Mouse (Mus musculus) neural tube, embryonic 11.5 days (tissue): Measurements from ENCODE around the gene Olfr1490. TPM values are rescaled to one million over a fixed set of nuclear protein-coding genes. Genes with fewer than 3 reads are reported as not detected.
"Not testable (repeated sequence)": the region's sequence is repeated elsewhere in the genome, so short reads cannot be mapped to it uniquely, and the experiment has no call there.

ENCODE experiments used
- ATAC-seq: fragments of 200-750 bp; cut with Nextera tagmentation; 2 replicates; pipeline ENCODE4 v1.8.0; 2017; ENCODE audit warnings: moderate number of reproducible peaks, mild to moderate bottlenecking, moderate TSS enrichment, moderate library complexity; ENCODE audit not compliant: insufficient read depth, low FRiP score, low TSS enrichment
- DNase-seq: peaks from one replicate; pipeline ENCODE4 v3.0.0-alpha.2; 2015; ENCODE audit warnings: low spot score
- H3K27ac ChIP-seq: fragments of 300-500 bp; sonication (generic); 2 replicates; pipeline ENCODE4 v1.5.1; 2014; ENCODE audit warnings: low read depth, mild to moderate bottlenecking, low read length
- H3K27me3 ChIP-seq: fragments of 300-500 bp; sonication (generic); 2 replicates; pipeline ENCODE4 v1.6.1; 2014; ENCODE audit warnings: mild to moderate bottlenecking, low read length, mixed read lengths; ENCODE audit not compliant: control insufficient read depth, insufficient read depth
- H3K36me3 ChIP-seq: fragments of 300-500 bp; sonication (generic); 2 replicates; pipeline ENCODE4 v1.6.1; 2014; ENCODE audit warnings: mild to moderate bottlenecking, low read length, moderate library complexity, mixed read lengths; ENCODE audit not compliant: control insufficient read depth, insufficient read depth
- H3K4me1 ChIP-seq: fragments of 300-500 bp; sonication (generic); 2 replicates; pipeline ENCODE4 v1.6.1; 2014; ENCODE audit warnings: low read length, mixed read lengths; ENCODE audit not compliant: control insufficient read depth, insufficient read depth
- H3K4me2 ChIP-seq: fragments of 300-500 bp; sonication (generic); 2 replicates; pipeline ENCODE4 v1.6.1; 2014; ENCODE audit warnings: low read depth, mild to moderate bottlenecking, moderate library complexity
- H3K4me3 ChIP-seq: fragments of 300-500 bp; sonication (generic); 2 replicates; pipeline ENCODE4 v1.5.1; 2014; ENCODE audit warnings: low read depth, low read length
- H3K9ac ChIP-seq: fragments of 300-500 bp; sonication (generic); 2 replicates; pipeline ENCODE4 v1.6.1; 2014; ENCODE audit warnings: mild to moderate bottlenecking, low read length
- H3K9me3 ChIP-seq: fragments of 300-500 bp; sonication (generic); 2 replicates; pipeline ENCODE4 v1.6.1; 2016; ENCODE audit warnings: low read length; ENCODE audit not compliant: control insufficient read depth
- WGBS: fragments of 180-500 bp; shearing (Covaris S2); extraction: QIAGEN DNeasy Blood & Tissue Kit; methylation state at CpG from one replicate; pipeline ENCODE4 v1.1.7; 2014; 5-methylcytosine and 5-hydroxymethylcytosine counted together
- microRNA-seq: library from miRNA; unstranded; fragments of <30 nt; microRNA quantifications from one replicate; pipeline ENCODE4, GENCODE M21; 2016
- polyA plus RNA-seq: library from polyadenylated mRNA; unstranded; fragments of >200 nt; fragmentation: Nextera tagmentation; extraction: Ambion mirVana; gene quantifications from 2 replicates; pipeline ENCODE4 v1.2.1, GENCODE M21; 2014

Olfr1490 gene
- polyA plus RNA-seq = not detected in 2 replicates

GRCm38 (mm10) chr19:13650791-13651190, at the start of gene Olfr1490:
Gene Olfr1490 (plus strand): TSS chr19:13651091.
- Histone ChIP-seq H3K4me1 (no peaks in the 10 kb centered on the region), H3K27ac (no peak within 1 kb of the TSS), H3K9ac (no peak within 1 kb of the TSS), H3K4me3 (no peak within 1 kb of the TSS), H3K9me3 (no peaks in the 10 kb centered on the region; the same call in 1 of the 2 replicates), H3K27me3 (no peaks in the 10 kb centered on the region), H3K4me2 (no peak within 1 kb of the TSS), H3K36me3 (no peaks in the 10 kb centered on the region)
- no peak for DNase-seq
- WGBS = 69% methylated on average over 1 of the region's 1 CpGs
- ATAC-seq = no peak

- not testable (repeated sequence) for H3K4me2 ChIP-seq, H3K27ac ChIP-seq, H3K9me3 ChIP-seq, H3K4me3 ChIP-seq, DNase-seq, H3K4me1 ChIP-seq, H3K9ac ChIP-seq, ATAC-seq, H3K36me3 ChIP-seq, H3K27me3 ChIP-seq
- 97% methylated on average over 2 of the region's 2 CpGs for WGBS
These were observed 33.8 kb upstream of the Olfr1490 start, which contains the start of gene Olfr1487 for GRCm38 (mm10) chr19:13617075-13617474. Gene Olfr1487 (plus strand): TSS chr19:13617375.

GRCm38 (mm10) chr19:13631321-13631720, 19.6 kb upstream of the Olfr1490 start, which contains the start of gene Olfr1489:
Gene Olfr1489 (plus strand): TSS chr19:13631621.
- Histone ChIP-seq H3K4me2 (no peak within 1 kb of the TSS), H3K36me3 (no peaks in the 10 kb centered on the region), H3K4me1 (no peaks in the 10 kb centered on the region), H3K27ac (no peak within 1 kb of the TSS), H3K27me3 (no peaks in the 10 kb centered on the region), H3K9me3 (peaks cover 5% of the 10 kb centered on the region; the same call in 1 of the 2 replicates), H3K9ac (no peak within 1 kb of the TSS), H3K4me3 (no peak within 1 kb of the TSS)
- 86% methylated on average over 1 of the region's 1 CpGs for WGBS
- ATAC-seq = no peak
- no peak for DNase-seq

- Histone ChIP-seq H3K4me3 (no peak within 1 kb of the TSS), H3K4me2 (no peak within 1 kb of the TSS), H3K36me3 (no peaks in the 10 kb centered on the region), H3K27ac (no peak within 1 kb of the TSS), H3K9me3 (no peaks in the 10 kb centered on the region), H3K27me3 (no peaks in the 10 kb centered on the region), H3K4me1 (no peaks in the 10 kb centered on the region), H3K9ac (no peak within 1 kb of the TSS)
- ATAC-seq (no peak), DNase-seq (no peak)
- WGBS = 76% methylated on average over 3 of the region's 3 CpGs
These were observed 46.1 kb downstream of the Olfr1490 start, which contains the start of gene Olfr1491 for GRCm38 (mm10) chr19:13696968-13697367. Gene Olfr1491 (plus strand): TSS chr19:13697268.

Small RNA genes within 50 kb of the gene (microRNA-seq; reads per million reads assigned to microRNA genes)
- not detected for gene Gm23931

Other genes with a start within 250 kb of the Olfr1490 start
- gene Olfr1469, start 243.2 kb upstream of the Olfr1490 start, polyA plus RNA-seq = not detected in 2 replicates
- not detected in 2 replicates for gene Olfr1471, start 207.7 kb upstream of the Olfr1490 start, polyA plus RNA-seq
- not detected in 2 replicates for gene Olfr1472, start 195.0 kb upstream of the Olfr1490 start, polyA plus RNA-seq
- gene Olfr1474, start 181.5 kb upstream of the Olfr1490 start, polyA plus RNA-seq = not detected in 2 replicates
- gene Olfr1475, start 170.9 kb upstream of the Olfr1490 start, polyA plus RNA-seq = not detected in 2 replicates
- gene Olfr1477, start 150.5 kb upstream of the Olfr1490 start, polyA plus RNA-seq = not detected in 2 replicates
- gene Olfr1480, start 123.2 kb upstream of the Olfr1490 start, polyA plus RNA-seq = not detected in 2 replicates
- gene Olfr1484, start 67.6 kb upstream of the Olfr1490 start, polyA plus RNA-seq = not detected in 2 replicates
- not detected in 2 replicates for gene Olfr1487, start 33.7 kb upstream of the Olfr1490 start, polyA plus RNA-seq
- not detected in 2 replicates for gene Olfr1489, start 19.5 kb upstream of the Olfr1490 start, polyA plus RNA-seq
- not detected in 2 replicates for gene Olfr1491, start 46.2 kb downstream of the Olfr1490 start, polyA plus RNA-seq
- gene Olfr1493-ps1, start 72.2 kb downstream of the Olfr1490 start, polyA plus RNA-seq = not detected in 2 replicates
- not detected in 2 replicates for gene Olfr1494, start 88.6 kb downstream of the Olfr1490 start, polyA plus RNA-seq
- gene Olfr1495, start 113.5 kb downstream of the Olfr1490 start, polyA plus RNA-seq = not detected in 2 replicates
- not detected in 2 replicates for gene Olfr1496, start 126.8 kb downstream of the Olfr1490 start, polyA plus RNA-seq
- not detected in 2 replicates for gene Olfr1497, start 147.1 kb downstream of the Olfr1490 start, polyA plus RNA-seq
- not detected in 2 replicates for gene Olfr1499, start 168.4 kb downstream of the Olfr1490 start, polyA plus RNA-seq
- not detected in 2 replicates for gene Olfr1500, start 179.4 kb downstream of the Olfr1490 start, polyA plus RNA-seq
- gene Olfr1501, start 199.6 kb downstream of the Olfr1490 start, polyA plus RNA-seq = not detected in 2 replicates
- gene Olfr1502, start 210.7 kb downstream of the Olfr1490 start, polyA plus RNA-seq = not detected in 2 replicates
- gene Olfr1504, start 246.8 kb downstream of the Olfr1490 start, polyA plus RNA-seq = not detected in 2 replicates